Mouse (Mus musculus) MN1 (cell line): ENCODE results near the gene Ankrd66.

Source experiments
- DNase-seq: peaks from one replicate; pipeline ENCODE4 v3.0.0-alpha.2; 2016; ENCODE audit warnings: low spot score

Gene Ankrd66

DNA sequence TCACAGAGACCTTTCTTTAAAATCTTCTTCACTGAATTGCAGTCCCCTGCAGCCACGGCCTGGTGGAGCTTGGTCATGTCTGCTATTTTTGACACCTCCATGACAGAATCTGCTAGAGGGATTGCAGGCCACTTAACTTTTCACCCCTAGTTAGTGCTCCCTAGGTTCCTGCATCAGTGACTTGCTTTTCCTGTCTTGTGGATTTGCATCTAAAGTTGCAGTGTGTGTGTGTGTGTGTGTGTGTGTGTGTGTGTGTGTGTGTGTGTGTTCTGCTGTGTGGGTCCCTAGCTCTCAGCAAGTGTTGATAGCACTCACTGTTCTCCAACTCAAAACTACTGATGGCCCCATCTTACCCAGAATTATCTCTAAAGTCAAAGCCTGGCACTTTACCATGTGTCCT lies at the start of gene Ankrd66:
Gene Ankrd66 (minus strand): TSS at position 101 of the 400 bp plus-strand sequence.
- no peak for DNase-seq

DNA sequence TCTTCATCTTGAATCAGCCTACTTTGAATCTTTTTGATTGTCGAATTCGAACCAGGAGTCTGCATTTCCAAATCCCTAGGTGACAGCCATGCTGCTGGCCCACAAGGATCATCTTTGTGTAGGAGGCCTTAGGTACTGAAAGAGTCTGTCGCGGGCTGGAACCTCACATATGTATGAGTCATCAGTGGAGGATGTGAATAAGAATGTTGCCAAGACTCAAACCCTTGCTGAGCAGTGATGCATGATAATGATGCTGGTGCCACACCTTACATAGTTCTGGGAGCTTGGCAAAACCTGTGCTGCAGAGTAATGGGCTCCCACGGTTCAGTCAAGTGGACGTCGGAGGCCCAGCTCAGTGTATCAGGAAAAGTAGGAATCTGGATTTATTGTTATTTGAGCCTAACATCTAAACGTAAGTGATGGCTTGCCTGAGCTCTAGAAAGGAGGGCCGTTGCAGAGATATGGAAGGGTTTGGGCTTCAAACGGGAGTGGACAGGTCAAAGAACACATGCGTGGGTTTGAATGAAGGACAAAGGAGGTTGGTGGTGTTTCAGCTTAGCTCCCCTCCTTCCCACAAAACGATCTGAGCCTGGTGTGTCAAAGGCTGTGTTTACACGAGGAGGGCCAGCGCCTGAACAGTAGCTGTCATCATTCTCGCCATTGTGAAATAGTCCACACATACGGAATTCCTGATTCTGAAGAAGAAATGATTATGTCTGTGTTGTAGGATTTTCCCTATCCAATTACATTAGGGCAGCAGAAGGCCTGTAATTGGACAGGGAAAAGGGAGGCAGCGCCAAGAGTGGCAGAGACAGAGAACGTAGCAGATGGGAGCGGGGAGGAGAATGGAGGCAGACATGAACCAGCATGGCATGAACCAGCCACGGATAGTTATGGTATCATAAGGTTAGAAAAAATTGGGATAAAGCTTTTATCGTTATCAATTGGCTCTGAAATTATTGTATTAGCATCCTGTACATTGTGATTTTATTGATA lies 49.2 kb upstream of the Ankrd66 start:
- DNase-seq: no peak

DNA sequence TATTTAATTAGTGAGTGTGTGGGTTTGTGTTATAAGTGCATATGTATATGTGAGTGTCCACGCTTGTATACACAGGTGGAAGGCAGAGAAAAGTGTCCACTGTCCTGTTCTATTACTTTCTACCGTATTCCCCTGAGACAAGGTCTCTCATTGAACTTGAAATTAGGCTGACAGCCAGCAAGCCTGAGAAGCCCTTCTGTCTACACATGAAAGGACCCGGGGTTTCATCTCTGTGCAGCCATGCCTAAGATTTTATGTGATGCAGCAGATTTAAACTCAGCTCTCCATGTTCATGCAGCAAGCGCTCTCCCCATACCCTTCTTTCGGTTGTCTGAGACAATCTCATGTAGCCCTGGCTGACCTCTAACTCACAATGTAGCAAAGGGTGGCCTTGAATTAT lies 47.1 kb upstream of the Ankrd66 start:
- no peak for DNase-seq

DNA sequence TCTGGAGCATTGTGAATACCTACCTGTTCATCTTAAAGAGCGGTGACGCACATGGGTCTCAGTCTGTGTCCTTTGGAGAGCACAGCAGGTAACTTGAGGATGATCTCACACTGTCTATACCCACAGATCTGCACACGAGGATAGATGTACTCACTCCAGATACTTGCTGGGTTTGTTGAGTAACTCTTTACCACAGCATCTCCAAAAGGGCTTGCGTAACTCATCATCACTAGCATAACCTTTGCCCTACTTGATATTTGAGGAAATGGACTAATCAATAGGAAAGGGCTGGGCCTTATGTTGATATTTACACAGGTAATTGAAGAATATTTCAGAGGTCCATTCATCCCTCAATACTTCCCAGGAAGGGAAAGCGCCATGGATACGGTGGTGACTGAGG lies 46.3 kb upstream of the Ankrd66 start:
- no peak for DNase-seq

DNA sequence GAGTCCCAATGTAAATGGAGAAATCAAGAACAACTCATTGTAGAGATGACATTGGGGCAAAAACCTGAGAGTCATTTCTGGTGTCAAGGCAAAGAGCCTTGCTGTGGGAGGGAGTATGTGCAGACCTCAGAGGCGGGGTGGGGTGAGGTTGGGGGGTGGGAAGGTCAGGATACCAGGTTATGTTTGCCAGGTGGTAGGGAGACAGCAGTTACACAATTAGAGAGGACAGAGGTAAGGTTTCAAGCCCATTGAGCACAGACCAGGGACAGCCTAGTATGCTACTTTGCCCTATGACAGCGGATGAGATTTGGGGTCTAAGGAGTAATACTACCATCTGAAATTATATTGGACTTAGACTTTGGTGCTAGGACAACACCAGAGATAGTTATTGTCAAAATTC lies 43.8 kb upstream of the Ankrd66 start:
- DNase-seq: no peak

DNA sequence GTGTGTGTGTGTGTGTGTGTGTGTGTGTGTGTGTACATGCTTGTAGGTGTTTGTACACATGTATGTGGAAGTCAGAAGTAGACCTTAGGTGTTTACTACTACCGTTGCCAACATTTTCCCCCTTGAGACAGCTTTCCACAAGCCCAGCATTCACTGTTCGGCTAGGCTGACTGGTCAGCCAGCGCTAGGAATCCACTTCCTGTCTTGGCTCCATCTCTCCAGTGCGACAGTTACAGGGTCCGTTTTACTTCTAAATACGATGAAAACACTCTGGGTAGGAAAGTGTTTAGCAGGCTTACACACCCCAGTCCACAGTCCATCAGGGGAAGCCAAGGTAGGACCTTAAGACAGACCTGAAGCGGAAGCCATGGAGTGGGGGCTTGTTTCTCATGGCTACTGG lies 41.3 kb upstream of the Ankrd66 start:
- DNase-seq: no peak

DNA sequence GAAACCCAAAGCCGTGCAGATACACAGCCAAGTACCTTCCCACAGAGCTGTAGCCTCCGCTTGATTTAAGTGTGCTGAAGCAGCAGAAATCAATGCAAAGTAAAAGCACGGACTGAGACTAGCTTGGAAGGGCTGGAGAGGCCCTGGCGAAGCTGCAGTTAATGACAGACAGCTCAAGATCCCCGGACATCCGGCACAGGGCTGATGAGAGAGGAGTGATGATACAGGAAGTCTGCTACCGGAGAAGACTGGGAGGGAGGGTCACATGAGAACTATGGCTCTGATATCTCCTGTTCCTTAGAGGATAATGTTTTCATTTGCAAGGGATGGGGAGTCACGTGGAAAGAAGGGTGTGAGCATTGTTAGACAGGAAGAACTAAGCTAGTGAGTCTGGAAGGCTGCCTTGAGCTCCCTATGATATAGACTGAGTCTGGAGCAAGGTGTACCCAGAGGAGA lies 37.6 kb upstream of the Ankrd66 start:
- no peak for DNase-seq

DNA sequence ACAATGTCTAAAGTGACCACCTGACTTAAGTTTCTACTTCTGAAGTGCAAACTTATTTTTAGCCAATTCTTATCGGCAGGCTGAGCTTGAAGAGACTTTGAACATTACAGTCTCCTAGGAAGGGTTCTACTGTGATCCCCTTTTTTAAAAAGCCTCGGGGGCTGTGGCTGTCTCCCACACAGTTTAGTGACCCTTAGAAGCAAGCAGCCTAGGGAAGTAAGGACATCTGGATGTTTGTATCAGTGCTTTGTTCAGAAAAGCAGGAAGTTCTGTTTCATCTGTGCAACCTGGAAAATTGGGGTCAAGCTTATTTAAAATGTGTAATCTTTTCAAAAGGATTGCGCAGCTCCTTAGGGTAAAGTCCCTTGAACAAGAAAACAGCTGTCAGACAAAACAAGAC lies 37.0 kb upstream of the Ankrd66 start:
- no peak for DNase-seq

DNA sequence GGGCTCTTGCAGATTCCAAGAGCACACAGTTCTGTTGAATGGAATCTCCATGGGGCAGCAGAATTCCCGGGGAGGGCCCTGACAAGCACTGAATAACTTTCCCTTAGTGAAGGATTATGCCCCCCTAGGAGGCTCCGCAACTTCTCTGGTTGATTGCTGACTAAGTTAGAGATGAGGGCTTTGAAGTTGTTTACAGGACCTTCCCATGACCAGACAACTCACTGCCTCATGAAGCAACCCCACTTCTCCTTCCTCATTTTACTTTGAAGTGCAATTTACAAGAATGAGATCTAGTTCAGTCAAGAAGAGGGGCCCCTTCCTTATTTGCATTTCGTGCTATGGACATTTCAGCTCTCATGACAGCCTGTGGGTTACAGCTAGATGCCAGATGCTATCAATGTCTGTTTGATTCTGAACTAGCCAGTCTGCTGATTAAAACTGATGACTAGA lies 30.2 kb upstream of the Ankrd66 start:
- DNase-seq: no peak

DNA sequence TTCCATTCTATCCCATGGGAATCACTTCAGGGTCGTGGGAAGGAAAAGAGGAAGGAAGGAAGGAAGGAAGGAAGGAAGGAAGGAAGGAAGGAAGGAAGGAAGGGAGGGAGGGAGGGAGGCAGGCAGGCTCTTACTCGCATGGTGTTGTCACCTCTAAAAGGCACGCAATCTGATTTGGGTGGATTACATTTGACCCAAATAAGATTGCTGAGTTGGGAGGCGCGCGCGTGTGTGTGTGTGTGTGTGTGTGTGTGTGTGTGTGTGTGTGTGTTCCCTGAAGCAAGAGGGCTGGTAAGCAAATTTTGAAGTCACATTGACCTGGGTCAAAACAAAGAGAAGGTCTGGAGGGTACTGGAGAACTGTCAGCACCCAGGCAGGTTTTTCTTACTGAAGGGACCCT lies 25.8 kb upstream of the Ankrd66 start:
- DNase-seq: no peak

DNA sequence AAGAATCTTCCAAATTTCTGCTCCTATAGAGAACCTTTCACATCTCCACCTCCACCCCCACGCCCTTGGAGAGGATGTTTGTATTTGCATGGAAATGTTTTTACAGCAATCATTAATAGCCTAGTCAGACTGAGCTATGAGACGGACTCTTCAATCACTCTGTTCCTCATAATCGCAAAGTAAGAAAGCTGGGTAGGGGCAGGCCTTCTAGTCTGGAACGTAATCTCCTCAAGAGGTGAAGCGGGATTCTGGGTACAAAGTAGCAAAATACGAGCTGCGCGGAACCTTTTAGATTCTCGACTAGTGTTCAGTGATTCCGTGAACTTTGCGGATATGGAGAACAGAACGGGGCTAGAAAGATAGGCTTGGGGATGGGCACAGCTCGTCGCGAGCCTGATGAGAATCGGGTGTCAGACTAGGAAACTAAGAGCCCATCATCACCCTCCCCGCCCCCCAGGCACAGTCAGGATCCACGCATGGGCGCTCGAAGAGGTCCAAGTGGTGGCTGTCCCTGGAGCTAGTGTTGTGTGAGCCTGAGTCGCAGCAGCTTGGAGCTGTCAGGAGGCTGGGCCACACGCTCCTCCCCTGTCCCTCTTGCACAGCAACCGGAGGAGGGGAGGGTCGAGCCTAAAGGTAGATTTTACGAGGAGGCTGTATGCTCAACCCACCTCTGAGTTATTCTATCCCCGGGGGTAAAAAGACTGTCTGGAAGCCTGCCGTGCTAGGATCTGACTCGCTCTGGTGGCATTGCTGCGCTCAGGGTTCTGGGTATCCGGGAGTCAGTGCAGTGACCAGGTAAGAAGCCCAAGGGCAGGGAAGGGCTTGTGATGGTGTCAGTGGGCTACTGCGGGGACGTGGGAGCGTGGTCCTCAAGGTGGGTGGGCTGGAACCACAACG lies 24.8 kb upstream of the Ankrd66 start, which contains the start of gene Pla2g7:
Gene Pla2g7 (plus strand): TSS at position 107 of the 897 bp plus-strand sequence.
- no peak for DNase-seq

DNA sequence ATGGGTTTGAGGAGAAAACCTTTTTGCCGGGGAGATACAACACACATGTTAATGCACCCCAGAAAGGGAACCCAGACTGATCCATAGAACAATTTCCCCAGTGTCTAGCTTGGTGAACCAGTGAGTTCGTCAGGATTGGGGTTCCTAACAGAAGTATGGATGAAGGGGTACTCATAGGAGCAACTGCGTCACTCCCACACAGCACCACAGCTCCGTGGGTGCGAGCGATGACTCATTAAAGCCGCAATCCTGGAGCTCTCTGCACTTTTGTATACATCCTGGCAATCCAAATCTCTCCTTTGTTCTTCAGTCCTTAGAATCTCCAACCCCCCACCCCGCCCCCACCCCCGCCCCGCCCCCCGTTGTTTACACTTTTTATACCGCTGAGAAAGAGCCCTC lies 24.2 kb upstream of the Ankrd66 start:
- DNase-seq: no peak

DNA sequence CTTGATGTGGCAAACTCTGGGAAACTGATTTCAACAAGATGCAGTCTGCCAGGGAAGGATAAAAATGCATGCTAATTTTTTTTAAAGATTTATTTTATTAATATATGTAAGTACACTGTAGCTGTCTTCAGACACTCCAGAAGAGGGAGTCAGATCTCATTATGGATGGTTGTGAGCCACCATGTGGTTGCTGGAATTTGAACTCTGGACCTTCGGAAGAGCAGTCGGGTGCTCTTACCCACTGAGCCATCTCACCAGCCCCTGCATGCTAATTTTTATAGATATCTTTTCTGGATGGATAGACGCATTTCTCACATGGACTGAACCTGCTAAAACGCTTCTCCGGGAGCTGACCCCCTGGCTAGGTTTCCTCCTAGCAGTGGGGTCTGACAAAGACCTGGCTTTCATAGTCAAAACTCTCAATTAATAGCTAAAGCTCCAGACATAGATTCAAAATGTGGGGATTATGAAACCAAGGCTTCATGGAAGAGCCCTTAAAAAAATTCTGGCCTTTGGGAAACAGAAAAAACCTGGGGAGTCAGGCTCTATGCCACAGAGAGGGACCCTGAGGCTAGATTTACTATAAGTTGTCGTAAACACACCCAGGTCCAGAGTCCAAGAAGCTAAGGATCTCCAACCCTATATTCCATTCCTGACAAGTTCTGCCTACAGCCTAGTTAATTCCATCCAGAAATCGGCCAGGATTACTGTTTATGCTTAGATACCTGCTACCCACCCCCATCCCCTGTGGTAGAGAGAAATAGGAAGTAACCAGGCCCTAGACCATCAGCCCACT lies 20.0 kb upstream of the Ankrd66 start:
- DNase-seq: no peak

DNA sequence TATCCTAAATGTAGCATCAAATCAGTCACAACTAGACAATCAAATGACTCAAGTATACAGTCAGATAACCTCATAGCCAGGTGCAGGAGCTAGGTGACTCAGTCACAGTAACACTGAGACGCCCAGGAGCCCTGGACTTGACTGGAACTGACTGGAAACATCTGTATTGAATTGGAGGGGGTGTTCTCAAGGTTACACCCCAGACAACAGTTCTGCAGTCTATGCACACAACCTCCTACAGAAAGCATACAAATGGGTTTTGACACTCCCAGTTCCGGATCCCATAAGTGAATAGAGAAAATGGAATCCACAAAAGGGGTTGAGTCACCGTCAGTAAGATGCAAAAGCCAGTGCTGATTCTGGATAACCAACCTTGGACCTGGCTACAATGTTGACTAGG lies 15.2 kb upstream of the Ankrd66 start:
- DNase-seq: no peak

DNA sequence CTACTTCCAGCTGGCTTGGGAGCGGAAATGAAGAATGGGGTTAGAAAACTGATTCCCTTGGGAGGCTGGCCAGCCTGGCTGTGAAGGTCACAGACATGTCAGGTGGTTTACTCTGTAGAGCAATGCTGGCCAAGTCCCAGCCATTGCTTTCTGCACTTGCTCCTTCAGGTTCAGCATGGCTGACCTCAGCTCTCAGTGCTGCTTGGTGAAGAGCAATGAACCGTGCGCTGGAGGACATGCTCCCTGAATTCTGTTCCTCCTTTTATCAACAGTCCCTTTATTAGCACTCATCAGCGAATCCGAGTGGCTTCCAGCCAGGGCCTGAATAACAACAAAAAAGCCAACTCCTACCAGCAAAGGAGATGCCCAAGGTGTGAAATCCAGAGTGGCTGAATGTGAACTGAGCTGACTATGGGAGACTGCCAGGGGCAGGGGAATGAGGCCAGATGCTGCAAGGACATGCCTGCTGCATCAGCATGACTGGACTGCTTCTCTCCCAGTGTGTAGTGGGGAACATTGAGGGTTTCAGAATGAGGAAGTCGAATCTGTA lies 14.2 kb upstream of the Ankrd66 start:
- no peak for DNase-seq

DNA sequence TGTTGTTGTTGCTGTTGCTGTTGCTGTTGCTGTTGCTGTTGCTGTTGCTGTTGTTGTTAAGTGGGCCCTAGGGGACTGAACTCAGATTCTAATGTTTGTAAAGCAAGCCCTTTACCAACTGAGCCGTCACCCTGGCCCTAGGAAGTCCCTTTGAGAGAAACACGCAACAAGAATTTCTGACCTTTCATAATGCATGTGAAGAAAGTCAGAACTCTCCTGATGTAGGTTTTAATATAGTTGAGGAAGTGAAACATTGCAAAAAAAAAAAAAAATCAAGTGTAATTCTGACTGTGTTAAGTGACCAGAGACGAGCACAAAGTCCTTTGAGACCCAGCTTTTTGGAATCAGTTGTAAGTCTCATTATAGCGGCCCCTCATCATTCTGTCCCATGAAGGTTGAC lies 13.7 kb upstream of the Ankrd66 start:
- DNase-seq: no peak

DNA sequence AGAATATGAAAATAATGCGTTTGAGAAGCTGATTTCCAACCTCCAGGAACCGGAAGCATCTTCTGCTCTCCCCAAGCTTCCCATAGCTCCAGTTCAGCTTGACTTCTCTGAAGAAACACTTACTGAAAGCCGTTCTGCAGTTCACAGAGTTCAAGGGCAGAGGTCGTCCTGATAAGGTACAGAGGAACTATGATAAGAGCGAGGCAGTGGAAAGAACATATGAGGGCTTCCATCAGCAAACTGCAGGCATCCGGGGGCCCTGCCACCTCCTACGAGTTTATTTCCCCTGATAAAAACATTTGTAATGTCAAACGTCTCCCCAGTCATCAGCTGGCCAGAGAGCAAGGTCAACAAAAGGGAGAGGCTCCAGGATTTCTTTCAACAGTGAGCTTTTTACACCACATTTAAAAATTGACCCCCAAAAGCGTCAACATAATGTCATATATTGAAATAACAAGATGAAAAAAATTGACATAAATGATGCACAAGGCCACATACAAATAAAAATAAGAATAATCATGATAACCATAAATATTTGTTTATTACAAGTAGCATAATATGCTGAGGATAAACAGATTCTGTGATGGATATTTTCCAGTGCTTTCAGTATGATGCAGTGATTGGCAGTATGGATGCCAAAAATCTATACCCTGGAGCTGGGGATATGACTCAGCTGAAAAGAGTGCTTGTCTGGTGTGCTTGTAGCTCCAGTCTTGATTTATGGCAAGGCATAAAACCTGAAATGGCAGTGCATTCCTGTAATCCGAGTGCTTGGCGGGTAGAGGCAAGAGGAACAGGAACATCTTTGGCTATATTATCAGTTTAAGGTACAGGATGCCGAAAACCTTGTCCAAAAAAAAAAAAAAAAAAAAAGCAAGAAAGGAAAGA lies 11.3 kb upstream of the Ankrd66 start:
- DNase-seq: no peak

DNA sequence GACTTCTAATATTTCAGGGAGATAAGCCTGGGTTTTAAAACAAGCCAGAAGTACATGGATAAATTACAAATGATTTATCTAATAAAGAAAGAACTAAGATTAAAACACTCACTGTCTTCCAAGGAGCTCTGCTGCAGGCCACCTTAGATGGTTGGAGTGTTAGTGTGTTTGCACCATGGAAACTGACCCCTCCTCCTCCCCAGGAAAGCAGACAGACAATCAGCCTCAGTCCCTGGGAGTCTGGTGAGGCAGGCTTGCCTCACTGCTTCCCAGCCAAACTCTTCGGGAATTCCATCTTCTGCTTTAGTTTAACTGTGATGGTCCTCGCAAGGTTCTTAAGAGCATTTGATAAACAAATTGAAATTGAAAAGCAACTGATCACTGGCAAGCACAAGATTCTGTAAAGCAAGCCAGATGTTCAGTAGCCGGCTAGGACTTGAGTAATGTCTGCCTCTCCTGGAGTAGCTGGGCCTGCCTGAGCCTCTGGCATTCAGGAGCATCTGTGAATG lies 7.7 kb upstream of the Ankrd66 start:
- DNase-seq: no peak

DNA sequence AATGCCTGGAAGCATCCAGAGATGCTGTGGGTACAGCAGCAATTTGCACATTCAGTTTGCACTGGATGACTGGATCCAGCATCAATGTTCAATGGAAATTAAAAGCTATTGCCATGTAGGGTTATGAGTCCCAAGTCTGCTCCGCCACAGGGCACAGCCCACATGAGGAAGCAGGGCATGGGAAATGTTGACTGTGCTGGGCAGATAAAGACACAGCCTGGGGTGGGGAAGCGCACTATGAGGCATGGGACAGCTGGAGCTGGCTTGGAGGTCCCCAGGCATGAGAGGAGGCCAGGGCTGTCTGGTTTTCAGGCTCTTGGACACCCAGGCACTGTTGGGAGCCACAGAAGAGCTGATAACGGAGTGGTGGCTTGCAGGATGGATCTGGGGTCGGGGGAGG lies 601 bp upstream of the Ankrd66 start:
- DNase-seq: no peak

DNA sequence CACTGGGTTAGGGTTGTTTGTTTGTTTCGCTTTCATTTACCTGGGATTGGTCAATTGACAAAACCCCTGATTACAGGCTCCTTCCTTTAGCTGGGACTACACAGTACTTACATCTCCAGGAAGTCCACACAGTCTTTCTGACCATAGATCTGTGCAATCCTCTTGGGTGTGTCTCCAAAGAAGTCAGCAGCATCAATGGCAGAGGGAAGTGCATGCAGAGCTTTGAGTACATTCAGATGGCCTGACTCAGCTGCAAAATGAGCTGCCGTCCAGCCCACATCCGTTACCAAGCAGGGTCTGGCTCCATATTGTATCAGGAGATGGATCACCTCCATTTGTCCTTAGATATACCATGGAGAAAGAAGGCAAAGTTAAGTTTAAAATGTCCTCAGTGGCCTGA lies 4.7 kb downstream of the Ankrd66 start:
- DNase-seq: no peak
